Mouse (Mus musculus): Measurements from ENCODE around the gene Terf2.

Terf2 gene

DNA sequence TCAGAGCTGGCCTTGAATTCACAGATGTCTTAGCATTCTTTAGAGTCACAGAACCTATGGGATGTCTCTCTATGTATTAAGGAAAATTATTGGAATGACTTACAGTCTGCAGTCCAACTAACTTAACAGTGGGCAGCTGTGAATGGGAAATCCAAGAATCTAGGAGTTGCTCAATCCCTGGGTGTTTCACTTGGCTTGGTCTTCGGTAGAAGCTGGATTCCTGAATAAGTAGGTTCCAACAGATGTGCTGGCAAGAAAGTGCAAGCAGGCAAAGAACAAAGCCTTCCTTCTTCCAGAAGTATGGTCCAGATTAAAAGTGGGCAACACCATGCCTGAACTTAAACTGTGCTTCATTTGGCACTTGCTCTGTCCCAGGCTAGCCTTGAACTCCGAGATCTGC lies 4.3 kb upstream of the Terf2 start:
- no peak for TF ChIP-seq GATA4 (IDR thresholded peaks at IDR 0.05; ENCODE audit: insufficient replicate concordance, low read length)

DNA sequence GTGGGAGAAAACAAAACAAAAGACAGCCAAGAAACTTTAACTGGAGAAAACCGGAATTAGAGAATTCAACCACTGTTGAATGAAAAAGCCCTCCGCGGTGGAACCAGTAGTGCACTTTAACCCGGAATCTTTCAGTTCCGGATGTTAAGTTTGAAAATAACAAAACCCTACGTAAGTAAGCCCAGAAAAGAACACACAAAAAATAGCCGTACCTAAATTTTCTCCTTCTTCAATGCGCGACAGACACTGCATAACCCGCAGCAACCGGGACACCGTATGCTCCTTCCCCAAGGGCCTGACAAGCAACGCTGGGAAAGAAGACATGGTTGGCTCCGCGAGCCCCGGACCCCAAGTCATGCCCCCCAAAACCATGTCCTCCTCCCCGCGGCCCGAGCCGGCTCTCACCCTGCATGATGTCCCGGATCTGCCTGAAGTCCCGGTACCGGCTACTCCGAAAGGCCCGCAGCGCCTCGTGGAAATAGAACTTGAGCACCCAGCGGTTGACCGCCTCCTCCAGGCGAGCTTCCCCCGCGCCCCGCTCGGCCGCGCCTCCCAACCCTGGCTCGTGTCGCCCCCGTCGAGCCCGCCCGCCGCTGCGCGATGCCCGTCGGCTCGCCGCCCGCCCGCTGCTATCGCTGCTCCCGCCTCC lies 506 bp downstream of the Terf2 start:
- no peak for TF ChIP-seq GATA4 (IDR thresholded peaks at IDR 0.05; ENCODE audit: insufficient replicate concordance, low read length)

DNA sequence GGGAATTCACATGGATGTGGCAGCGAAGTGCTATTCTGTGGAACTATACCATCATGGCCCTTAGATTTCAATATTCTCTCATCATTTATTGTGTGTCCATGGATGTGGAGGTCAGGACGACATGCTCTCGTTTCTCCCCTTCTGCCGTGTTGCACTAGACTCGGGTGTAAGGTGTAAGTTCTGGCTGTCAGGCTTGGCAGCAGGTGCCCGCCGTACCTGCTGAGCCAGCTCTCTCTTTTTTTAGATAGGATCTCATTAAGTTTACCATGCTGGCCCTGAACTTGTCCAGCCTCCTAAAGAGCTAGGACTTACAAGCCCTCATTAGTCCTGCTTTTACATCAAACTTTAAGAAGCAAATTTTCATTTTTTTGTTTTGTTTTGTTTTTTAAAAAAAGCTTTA lies 5.8 kb downstream of the Terf2 start:
- no peak for TF ChIP-seq GATA4 (IDR thresholded peaks at IDR 0.05; ENCODE audit: insufficient replicate concordance, low read length)

DNA sequence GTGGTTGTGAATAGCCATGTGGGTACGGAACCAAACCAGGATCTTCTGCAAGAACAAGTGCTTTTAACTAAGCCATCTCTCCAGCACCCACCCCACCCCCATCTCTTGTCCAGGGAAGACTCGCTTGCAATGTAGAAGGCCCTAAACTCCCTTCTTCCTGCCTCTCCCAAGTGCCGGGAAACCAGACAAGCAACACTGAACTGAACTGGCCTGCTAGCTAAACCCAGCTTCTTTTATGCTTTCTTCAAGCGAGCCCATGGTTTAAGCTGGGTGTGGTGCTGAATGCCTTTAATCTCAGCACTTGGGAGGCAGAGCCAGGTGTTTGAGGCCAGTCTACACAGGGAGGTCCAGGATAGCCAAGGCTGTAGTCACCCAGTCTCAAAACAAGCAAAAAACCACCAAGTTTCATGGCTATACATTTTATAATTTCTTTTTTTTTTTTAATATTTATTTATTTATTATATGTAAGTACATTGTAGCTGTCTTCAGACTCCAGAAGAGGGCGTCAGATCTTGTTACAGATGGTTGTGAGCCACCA lies 7.8 kb downstream of the Terf2 start:
- TF ChIP-seq GATA4 (IDR thresholded peaks at IDR 0.05; ENCODE audit: insufficient replicate concordance, low read length) = no peak

DNA sequence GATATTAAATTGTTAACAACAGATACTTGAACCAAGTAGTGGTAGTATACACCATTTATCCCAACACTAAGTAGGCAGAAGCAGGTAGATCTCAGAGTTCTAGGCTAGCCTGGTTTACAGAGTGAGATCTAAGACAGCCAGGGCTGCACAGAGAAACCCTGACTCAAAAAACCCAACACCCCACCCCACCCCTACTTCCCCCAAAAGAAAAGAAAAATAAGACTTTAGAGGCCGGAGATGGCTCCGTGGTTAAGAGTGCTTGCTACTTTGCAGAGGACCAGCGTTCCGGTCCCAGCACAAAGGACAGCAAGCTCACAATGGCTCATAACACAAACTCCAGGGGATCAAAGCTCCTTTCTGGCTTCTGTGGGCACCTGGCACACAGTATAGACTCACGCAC lies 10.3 kb downstream of the Terf2 start:
- no peak for TF ChIP-seq GATA4 (IDR thresholded peaks at IDR 0.05; ENCODE audit: insufficient replicate concordance, low read length)

DNA sequence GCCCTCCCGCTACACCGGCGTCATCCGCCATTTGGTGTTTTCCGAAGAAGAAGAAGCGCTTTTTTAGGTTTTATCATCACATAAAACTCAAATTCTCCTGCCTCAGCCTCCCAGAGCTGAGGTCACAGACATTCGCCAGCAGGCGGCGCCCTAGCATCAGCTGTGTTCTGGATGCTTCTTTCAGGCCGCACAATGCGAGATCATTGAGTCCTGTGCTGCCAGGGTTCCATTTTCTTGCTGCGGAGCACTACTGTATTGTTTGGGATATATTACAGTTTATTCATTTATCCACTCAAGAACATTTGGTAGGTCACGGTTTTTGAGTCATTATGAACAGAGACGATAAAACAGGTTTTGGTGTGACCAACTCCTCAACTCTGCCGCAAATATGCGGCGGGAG lies 11.0 kb downstream of the Terf2 start:
- TF ChIP-seq GATA4 (IDR thresholded peaks at IDR 0.05; ENCODE audit: insufficient replicate concordance, low read length) = no peak

DNA sequence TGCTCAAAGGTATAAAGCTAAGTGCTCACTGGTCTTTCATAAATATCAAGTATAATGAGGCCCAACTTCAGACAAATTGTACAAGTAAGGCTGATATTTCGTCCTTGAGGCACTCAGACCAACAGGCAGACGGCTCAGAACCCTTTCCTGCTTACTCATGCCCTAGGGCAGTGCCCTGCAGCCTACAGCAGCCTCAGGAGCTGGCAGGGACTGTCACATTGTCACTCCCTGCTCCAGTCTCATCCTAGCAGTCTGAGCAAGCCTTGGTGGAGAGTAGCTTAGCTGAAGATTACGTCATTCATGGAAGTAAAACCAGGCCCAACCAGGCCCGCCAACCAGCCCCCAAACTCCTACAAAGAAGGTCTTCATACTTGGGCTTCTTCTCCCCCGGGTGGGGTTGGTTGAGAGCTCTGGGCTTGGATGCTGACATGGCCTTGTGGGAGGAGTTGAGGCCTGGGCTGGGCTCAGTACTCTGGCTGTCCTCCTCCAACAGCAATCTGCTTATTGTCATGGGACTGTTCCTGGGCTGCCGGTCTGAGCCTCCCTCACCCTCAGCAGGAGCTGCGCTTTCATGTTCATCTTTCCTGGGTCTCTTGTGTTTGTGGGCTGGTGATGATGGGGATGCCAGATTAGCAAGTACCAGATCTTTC lies 20.0 kb downstream of the Terf2 start:
- no peak for TF ChIP-seq GATA4 (IDR thresholded peaks at IDR 0.05; ENCODE audit: insufficient replicate concordance, low read length)

DNA sequence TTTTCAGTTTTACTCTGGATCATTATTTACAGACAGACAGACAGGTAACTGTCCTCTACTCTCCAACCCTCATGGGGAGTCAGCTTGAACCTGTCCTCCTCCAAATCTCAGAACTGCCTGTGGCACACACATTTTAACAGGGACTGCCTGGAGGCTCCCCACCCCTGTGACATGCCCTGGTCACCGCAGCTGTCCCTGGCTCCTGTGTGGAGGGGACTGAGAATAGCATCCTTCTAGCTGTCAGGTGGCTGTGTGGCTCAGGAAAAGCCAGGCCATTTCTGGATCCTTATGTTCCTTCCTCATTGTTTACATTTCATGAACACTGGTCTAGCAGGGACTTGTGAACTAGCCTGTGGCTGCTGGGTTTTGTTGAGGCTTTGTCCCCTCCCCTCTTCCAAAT lies 22.2 kb downstream of the Terf2 start:
- no peak for TF ChIP-seq GATA4 (IDR thresholded peaks at IDR 0.05; ENCODE audit: insufficient replicate concordance, low read length)

DNA sequence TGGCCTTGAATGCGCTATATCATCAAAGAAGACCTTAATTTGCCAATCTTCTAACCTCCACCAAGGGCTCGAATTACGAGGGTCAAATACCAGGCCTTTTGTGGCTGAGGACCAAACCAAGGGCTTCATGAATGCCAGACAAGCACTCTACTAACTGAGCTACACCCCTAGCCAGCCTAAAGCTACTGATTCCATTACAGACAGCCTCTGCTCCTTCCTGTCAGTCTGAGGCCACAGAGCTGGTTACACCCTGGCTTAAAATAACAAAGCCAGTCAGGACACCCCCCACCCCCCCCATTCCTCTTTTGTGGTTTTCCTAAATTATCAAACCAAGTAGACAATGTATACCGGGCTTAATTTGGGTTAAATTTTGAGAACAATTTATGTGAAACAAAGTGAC lies 22.6 kb downstream of the Terf2 start:
- no peak for TF ChIP-seq GATA4 (IDR thresholded peaks at IDR 0.05; ENCODE audit: insufficient replicate concordance, low read length)

DNA sequence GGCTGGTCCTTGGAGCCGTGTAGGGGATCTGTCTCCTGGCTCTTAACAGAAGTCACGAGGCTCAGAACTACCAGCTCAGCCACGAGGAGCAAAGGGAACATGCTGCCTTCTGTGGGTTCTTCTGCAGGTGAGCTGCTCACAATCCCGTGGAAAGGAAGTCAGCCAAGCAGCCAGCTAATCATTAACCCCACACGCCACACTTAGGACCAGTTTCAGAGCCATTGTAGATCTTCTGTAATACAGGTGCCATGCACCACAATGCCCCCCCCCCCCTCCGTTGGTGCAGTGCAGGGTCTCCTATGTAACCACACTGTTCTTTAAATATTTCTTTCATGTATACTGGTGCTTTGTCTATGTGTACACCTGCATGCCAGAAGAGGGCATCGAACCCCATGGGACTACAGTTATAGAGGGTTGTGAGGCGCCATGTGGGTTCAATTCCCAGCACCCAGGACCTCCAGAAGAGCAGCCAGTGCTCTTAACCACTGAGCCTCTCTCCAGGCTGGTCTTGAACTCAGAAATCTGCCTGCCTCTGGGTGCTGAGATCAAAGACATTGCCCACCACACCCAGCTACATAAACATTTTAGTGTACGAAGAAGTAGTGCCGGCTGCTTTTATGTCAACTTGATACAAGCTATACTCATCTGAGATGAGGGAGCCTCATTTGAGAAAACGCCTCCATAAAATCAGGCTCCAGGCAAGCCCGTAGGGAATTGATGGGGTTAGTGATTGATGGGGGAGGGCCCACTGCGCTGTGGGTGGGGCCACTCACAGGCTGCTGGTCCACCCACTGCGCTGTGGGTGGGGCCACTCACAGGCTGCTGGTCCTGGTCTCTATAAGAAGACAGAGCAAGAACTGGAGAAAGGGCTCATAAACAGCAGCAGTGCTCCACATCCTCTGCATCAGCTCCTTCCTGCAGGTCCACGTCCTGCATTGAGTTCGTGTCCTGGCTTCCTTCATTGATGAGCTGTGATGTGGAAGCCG lies 30.5 kb downstream of the Terf2 start, which contains the start of gene Tmed6:
Tmed6 (minus strand) TSS at position 134 of the 986 bp plus-strand sequence.
- TF ChIP-seq GATA4 (IDR thresholded peaks at IDR 0.05; ENCODE audit: insufficient replicate concordance, low read length) = no peak

DNA sequence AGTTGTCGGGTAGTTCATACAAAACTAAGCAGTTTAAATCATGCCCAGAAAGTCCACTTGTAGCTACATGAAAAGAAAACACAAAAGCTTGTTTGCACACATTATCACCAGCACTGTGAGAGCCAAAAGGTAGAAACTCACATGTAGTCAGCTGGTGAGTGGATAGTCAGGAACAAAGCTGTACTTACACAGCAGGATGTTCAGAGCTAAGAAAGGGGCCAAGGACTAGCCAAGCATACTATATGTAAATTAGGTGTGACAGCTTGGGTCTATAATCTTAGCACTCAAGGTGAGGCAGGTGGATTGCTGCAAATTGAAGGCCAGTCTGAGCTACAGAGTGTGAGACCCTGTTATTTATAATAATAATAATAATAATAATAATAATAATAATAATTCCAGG lies 33.7 kb downstream of the Terf2 start:
- TF ChIP-seq GATA4 (IDR thresholded peaks at IDR 0.05; ENCODE audit: insufficient replicate concordance, low read length) = no peak

DNA sequence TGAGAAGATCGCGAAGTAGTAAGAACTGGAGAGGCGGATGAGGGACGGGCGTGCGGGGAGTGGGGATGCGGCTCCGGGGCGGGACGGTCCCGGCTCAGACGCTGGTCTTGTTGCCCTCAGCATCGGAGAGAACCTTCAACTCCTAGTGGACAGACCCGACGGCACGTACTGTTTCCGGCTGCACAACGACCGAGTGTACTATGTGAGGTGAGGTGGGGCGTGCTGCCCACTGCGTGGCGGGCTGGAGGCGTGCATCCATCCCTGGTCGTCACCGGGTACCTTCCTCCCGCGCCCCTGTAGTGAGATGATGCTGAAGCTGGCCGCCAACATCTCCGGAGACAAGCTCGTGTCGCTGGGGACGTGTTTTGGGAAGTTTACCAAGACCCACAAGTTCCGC lies 39.4 kb downstream of the Terf2 start:
- TF ChIP-seq GATA4 (IDR thresholded peaks at IDR 0.05; ENCODE audit: insufficient replicate concordance, low read length) = no peak

DNA sequence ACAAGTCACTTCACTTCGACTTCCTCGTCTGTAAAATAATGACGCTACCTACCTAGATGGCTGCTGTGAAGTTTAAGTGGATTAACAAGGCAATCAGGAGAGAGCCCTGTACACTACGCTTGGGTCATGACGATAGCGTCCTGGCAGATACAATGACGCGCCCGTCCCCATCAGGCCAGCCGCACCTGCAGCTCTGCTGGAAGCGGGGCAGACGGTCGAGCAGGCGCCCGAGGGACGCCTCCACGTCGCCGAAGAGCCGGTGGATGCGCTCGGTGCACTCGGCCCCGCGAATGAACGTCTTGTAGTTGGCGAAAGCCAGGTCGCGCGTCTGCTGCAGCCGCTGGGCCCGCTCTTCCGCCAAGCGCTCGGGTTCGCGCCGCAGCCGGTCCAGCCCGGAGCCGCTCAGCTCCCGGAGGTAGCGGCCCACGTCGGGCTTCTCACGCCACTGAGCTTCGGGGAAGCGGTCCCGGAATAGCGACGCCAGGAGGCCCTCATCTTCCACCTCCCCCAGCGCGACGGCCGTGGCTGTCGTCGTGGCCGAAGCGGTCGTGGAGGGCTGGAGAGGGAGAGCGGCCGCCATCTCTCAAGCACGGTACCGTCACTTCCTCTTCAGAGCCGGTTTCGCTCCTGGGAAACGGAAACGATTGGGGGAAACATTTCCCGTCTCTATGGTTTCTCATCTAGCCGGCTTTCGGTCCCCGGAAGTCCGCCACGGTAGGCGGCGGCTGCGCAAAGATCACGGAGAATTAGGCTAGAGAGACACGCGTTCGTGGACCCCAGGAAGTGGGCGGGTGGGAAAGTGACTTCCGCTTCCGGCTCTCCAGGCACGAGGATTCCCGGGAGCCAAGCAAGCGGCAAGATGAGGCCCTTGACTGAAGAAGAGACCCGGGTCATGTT lies 40.0 kb downstream of the Terf2 start, which contains the start of the genes Cog8 and Nip7:
Cog8 (minus strand) TSS at position 614 of the 897 bp plus-strand sequence.
Nip7 (plus strand) TSS at position 802 of the 897 bp plus-strand sequence.
- peak; percentile 68; the same call in 1 of the 2 replicates for TF ChIP-seq GATA4 (IDR thresholded peaks at IDR 0.05; ENCODE audit: insufficient replicate concordance, low read length)

DNA sequence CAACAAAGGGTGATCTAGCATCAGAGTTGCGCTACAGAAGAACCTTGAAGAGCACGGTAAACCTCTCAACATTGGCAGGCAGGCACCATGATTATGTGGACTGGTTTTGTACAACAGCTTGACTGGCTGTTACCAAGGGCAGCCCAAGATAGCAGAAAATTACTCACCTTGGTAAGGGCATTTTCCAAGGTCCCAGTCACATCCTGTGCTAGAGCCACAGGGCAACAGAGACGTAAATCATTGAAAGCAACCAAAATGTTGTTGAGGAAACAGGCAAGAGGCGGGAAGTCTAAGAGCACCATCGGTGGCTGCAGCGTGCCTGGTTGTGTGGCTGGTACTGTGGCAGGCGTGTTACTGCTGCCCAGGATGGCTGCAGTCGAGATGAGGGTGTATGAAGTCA lies 44.3 kb downstream of the Terf2 start:
- no peak for TF ChIP-seq GATA4 (IDR thresholded peaks at IDR 0.05; ENCODE audit: insufficient replicate concordance, low read length)

All from liver, adult (tissue).